Mouse (Mus musculus) ZHBTc4 (cell line): ENCODE measurements around the gene Sap25.

ENCODE experiments used
- DNase-seq: peaks from one replicate; pipeline ENCODE4 v3.0.0-alpha.2; 2011; ENCODE audit warnings: low read depth, low spot score

The Sap25 gene

GRCm38 (mm10) chr5:137660064-137660688, 19.0 kb downstream of the Sap25 start:
- DNase-seq: peak; percentile 53

GRCm38 (mm10) chr5:137663057-137663456, 21.9 kb downstream of the Sap25 start:
- no peak for DNase-seq

GRCm38 (mm10) chr5:137668971-137669370, 27.8 kb downstream of the Sap25 start:
- DNase-seq: no peak

- no peak for DNase-seq
Measured at GRCm38 (mm10) chr5:137670240-137670639, 29.1 kb downstream of the Sap25 start.

GRCm38 (mm10) chr5:137671443-137672240, 30.5 kb downstream of the Sap25 start:
- DNase-seq: peak; percentile 59

- no peak for DNase-seq
Measured at GRCm38 (mm10) chr5:137672361-137672760, 31.2 kb downstream of the Sap25 start.

GRCm38 (mm10) chr5:137673015-137673414, 31.9 kb downstream of the Sap25 start:
- DNase-seq: no peak

GRCm38 (mm10) chr5:137674786-137675185, 33.7 kb downstream of the Sap25 start:
- no peak for DNase-seq

GRCm38 (mm10) chr5:137677859-137678258, 36.7 kb downstream of the Sap25 start:
- no peak for DNase-seq

GRCm38 (mm10) chr5:137678736-137679135, 37.6 kb downstream of the Sap25 start:
- DNase-seq: no peak

GRCm38 (mm10) chr5:137679726-137680125, 38.6 kb downstream of the Sap25 start:
- no peak for DNase-seq

GRCm38 (mm10) chr5:137682526-137682925, 41.4 kb downstream of the Sap25 start:
- no peak for DNase-seq

- DNase-seq: peak; percentile 53
Measured at GRCm38 (mm10) chr5:137683388-137684293, 42.5 kb downstream of the Sap25 start.

- peak; percentile 100 for DNase-seq
Measured at GRCm38 (mm10) chr5:137684294-137685123, 43.4 kb downstream of the Sap25 start, which contains the start of gene Agfg2. Gene Agfg2, minus strand, starts transcription at chr5:137684726.

GRCm38 (mm10) chr5:137685653-137686052, 44.5 kb downstream of the Sap25 start:
- no peak for DNase-seq

- no peak for DNase-seq
Measured at GRCm38 (mm10) chr5:137686127-137686790, 45.1 kb downstream of the Sap25 start.

- no peak for DNase-seq
Measured at GRCm38 (mm10) chr5:137689974-137690373, 48.8 kb downstream of the Sap25 start.

- DNase-seq: no peak
Measured at GRCm38 (mm10) chr5:137690531-137690930, 49.4 kb downstream of the Sap25 start.

GRCm38 (mm10) chr5:137691881-137692280, 50.7 kb downstream of the Sap25 start:
- DNase-seq: no peak
